Mouse (Mus musculus) ES-CJ7 (cell line): ENCODE measurements around the gene Gm826.

Source experiments
- DNase-seq: peaks from one replicate; pipeline ENCODE4 v3.0.0; 2011; ENCODE audit warnings: low read depth, low spot score

Gm826 gene

GRCm38 (mm10) chr2:160354319-160354718 lies 20.4 kb upstream of the Gm826 start:
- no peak for DNase-seq

DNA sequence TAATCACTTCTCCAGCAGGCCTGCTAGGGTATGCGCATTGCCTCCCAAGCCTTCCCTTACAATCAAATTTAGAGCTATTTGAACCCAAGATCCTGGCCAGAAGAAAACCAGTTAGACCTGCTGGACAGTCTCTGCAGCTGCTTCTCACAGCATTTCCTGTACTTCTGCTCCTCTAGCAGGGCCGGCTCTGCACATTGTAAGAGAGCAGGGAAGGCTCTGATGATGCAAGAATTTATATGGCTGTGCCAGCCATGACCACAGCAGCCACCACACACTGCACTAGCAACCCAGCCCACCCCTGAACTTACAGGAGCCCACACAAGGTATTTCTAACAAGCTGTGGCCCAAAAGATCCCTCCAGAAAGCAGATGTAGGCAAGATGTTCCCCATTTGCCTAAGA lies 19.6 kb upstream of the Gm826 start:
- no peak for DNase-seq

DNA sequence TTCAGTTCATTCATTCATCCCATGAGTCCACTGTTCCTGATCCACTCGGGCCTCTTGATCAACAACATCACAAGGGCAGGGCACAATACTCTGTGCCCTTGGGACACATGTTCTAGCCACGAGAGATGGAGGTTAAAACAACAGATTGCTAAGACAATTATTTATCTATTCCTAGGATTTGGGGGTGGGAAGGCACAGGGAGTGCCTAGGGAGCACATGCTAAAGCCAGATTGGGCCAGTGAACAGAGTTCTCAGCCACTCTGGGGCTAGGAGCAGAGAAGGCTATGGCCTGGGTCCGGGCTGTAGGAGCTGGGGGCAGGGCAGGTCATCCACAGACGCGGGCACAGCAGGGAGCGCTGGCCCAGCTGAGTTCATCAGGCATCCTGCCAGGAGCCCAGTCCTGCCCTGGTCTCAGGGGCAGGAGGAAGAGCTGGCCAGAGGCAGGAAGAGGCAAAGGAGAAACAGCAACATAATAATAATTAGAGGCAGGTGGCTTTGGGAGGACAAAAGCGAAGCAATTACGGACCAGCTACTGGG lies 17.1 kb upstream of the Gm826 start:
- DNase-seq = no peak

- no peak for DNase-seq
Observed at GRCm38 (mm10) chr2:160349578-160349977, 15.6 kb upstream of the Gm826 start.

DNA sequence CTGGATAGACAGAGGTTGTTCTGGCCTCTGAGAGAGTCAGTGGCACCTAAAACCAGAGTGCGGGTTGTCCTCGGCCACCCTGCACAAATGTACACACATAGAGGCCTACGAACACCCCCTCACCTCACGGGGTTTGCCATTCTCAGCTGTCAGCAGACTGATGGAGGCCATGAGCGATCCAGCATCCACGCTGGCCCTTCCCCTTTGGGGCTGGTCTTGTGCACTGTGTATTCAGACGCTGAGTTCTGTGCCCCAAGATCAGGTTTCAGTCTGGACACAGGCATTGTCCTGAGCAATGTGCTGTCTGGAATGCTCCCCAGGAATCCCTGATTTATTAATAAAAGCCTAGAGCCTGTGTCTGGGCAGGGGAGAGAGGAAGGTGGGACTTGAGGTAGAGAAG lies 14.8 kb upstream of the Gm826 start:
- no peak for DNase-seq

DNA sequence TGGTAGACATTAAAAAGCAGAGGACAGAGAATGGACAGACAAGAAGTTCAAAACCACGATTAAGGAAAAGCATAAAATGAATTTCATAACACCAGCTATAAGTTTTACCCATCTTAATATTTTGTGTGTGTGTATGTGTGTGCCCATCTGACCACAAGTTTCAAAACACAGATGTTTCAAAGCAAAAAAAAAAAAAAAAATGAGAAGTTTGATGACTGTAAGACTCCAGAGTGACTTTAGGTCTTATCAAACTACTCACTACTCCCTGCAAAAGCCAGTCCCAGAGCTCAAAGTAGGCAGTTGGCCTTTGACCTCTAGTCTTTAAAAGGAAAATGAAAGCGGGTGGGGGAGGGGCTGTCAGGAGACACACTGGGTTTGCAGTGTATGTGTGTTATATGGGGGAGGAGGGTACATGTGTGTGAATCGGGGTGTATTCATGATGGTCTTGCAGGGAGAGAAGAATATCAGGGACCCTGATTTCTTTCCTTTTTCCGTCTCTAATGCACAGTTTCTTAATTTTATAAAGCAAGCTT lies 14.2 kb upstream of the Gm826 start:
- no peak for DNase-seq

DNA sequence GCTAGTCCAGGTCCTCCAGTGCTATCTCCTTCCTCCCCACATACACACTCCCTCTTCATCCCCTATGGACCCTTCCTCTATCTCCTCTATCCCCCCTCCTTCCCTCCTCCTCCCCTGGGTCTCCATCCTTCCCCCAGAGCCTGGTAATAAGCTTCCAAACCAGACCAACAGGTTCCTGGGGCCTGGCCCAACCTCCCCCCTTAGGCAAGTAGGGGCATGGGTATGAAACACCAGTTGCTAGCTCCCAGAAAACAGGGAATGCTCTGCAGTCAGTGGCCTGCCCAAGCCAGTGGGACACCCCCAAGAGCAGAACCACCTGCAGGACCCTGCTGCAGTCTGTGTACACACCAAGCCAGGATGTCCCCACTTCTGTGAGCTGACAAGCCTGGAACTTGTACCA lies 11.7 kb upstream of the Gm826 start:
- no peak for DNase-seq

DNA sequence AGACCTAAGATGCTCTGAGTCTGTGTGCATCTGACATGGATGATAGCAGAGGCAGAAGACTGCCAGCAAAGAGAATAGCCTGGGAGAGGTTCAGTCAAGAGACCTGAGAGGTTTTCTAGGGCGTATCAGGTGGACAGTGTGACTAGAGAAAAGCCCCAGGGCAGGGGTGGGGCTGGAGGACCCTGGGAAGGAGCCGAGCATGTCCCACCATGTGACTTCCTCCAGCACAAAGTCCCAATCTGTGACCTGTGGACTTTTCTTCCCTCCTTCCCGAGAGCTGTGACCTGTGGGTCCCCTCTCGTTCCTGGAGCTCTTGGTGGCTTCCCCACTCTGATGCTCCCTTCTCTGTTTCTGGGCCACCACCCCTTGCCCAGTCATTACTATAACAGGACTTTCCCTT lies 6.2 kb upstream of the Gm826 start:
- no peak for DNase-seq

DNA sequence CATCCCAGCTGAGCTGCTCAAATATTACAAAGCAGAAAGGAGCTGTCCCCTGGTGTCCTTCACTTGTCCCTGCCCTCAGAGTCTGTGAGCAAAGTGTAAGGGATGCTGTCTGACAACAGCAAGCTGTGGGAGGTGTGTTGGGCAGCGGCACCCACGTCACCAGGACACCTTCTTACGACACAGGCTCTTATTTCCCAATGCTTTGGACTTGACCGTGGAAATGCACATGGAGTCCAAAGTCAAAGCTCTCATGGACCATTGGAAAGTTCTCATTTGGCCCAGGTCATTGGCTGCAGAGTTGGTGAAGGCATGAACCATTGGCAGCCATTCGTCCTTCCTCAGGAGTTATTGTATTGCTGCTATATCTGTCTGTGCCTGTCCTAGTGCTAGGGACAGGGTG lies 5.6 kb upstream of the Gm826 start:
- DNase-seq = no peak

GRCm38 (mm10) chr2:160336053-160336452 lies 2.1 kb upstream of the Gm826 start:
- no peak for DNase-seq

GRCm38 (mm10) chr2:160335043-160335442 lies 1.1 kb upstream of the Gm826 start:
- DNase-seq = no peak

DNA sequence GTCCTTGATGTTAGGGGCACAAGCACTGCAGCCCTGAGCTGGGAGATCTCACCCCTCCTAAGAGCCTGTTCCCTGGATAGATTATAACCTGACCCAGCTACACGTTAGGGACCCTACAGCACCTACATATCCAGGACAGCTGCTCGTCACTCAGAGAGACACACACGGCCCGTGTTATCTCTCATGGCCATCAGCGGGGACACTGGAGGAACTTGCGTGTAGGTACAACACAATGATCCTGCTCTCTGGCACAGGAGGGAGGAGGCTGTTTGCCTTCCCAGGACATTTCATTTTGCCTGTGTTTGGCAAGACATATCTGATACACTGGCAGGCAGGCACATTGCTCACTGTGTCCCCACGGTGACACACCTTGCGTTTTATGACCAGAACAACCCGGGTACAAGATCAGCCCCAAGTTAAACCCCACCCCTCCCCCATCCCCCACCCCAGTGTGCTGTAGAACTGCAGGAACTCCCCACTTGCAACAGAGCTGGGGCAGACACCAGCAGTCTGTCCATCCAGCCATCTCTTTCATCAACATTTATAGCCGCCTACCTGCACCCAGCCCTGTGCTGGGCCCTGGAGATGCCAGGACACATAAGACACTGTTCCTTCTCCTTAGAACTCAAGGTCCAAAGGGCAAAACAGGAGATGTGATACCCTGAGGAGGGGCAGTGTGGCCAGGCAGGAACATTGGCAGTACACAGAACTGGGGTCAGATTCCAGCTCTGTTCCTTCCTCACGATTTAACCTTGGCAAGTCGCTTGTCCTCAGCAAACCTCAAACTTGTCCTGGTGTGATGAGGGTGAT lies 1.2 kb downstream of the Gm826 start:
- DNase-seq = no peak

GRCm38 (mm10) chr2:160328886-160329285 lies 5.1 kb downstream of the Gm826 start:
- DNase-seq = no peak

DNA sequence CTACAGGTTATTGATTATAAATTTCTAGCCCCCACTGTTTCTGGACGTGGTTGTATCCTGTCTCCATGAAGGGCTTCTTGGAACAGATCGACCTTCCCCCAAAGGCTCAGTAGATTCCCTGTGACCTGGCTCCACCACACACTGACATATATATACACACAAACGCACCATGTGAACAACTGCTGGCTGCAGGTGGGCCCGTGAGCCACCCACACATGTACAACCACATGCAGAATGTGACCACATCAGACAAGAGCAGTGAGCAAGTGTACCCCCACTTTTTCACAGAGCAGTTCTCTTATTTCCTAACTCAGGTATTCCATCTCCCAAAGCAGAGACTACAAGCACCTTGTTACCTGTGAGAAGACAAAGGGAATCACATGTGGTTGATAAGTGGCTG lies 6.2 kb downstream of the Gm826 start:
- no peak for DNase-seq

GRCm38 (mm10) chr2:160327167-160327566 lies 6.8 kb downstream of the Gm826 start:
- DNase-seq = no peak

DNA sequence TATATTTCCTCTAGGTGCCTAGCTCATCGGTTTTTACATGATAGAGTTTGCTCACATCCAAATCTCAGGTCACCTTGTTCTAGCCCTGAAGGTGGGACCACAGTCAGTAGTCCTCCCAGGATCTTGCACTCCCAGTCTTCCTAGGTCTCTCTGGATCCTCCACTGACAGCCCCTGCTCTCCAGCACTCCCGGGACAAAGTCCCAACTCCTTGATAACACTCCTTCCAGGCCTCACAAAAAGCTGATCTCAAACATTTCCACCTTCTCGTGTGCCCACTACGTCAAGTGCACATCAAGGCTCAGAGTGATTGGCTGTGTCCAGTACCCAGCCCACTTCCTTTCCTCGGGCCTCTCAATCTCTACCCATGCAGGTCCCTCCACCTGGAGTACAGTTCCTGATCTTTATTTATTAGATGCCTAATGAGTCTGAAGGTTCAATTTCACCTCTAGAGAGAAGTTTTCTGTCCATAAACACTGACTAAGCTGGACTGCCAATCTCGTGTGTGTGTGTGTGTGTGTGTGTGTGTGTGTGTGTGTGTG lies 8.8 kb downstream of the Gm826 start:
- DNase-seq = no peak

DNA sequence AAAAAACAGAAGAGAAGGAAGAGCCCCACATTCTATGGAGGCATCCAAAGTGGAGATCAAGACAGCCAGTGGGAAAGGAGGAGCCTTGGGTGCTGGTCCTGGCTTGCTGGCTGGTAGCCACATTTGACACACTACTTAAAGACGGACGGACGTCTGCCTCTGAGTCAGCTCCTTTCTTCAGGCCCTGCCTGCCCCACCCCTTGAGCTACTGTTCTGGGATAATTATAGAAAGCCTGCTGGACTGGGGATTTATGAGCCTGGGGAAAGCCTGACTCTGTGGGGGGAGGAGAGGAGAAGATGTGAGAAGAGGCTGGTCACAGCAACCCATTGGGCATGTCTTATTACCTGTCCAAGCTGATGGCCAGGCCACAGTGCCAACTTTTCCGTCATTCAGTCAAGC lies 12.1 kb downstream of the Gm826 start:
- DNase-seq = no peak

DNA sequence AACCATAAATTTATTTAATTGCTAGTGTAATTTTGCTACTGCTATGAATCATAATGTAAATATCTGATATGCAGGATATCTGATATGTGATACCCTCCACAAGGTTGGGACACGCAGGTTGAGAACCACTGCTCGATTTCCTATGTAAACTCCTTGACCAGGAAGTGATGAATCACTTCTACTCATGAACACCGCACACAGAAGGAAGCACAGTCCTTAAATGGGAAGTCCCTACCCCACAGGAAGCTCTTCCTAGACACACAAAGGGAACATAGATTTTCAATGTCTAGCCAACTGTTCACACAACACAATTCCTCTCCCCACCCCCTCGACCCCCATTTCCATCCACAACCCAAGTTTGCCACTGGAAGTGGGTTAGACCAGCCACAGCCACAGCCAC lies 15.7 kb downstream of the Gm826 start:
- DNase-seq = no peak

- no peak for DNase-seq
Observed at GRCm38 (mm10) chr2:160313595-160314007, 20.4 kb downstream of the Gm826 start.

DNA sequence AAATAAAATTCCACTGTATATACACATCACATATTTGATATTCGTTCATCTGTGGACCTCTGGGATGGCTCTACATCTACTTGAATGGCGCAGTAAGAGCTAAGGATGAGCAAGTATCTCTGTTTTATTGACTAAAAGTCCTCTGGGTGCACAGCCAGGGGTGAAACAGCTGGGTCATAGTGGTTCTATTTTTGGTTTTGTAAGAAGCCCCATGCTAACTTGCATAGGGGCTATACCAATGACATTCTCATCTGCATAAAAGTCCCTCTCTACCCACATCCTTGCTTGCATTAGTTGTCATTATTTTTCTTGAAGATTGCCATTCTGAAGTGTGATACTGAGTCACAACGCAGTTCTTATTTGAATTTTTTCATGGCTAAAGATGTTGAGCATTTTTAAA lies 28.9 kb downstream of the Gm826 start:
- no peak for DNase-seq

DNA sequence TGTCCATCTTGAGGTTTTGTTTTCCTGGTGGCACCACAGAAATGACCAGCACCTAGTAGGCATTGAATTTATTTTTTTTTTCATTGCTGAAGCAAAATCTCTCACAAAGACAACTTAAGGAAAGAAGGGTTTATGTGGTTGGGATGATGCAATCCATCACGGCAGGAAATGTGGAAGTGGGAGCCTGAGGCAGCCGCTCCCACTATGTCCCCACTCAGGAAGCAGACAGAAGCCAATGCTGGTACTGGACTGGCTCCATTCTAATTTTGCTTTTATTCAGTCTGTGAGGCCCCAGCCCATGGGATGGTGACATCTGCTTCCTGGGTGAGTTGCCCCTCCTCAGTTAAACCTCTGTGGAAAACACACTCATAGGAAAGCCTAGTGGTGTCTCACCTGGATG lies 30.0 kb downstream of the Gm826 start:
- DNase-seq = no peak

GRCm38 (mm10) chr2:160302013-160302412 lies 31.9 kb downstream of the Gm826 start:
- no peak for DNase-seq

DNA sequence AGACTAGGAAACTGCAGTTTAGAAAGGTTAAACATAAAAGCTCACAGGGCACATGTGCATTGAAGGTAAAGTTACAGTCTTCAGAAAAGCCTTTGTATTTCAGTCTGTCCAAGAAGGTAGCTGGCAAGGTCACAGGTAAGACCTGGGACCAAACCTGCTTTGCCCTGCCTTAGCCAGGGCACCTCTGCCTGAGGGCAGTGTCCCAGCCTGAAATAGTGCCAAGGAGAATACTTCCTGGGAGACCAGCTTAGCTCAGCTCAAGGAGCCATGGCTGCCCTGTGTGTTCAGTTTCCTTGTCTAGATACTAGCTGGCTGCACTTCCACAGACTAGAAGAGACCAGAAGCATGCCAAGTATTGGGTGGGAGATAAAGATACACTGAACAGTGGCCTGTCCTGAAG lies 35.4 kb downstream of the Gm826 start:
- DNase-seq = no peak
